ENCODE assay signal across 10 mouse cellular contexts in genomic region chr2:51141345-51141744, GRCm38 (mm10). TPM values are rescaled to one million over a fixed set of nuclear protein-coding genes. Genes with fewer than 3 reads are reported as not detected.
DNase-seq lines count a peak whose midpoint lies in the region; ATAC-seq lines count a peak whose summit lies in the region.
"Had no signal": no experiment of that assay in that cellular context is flagged by ENCODE, and none has a peak within 500 bp of the region (broad histone marks: within the 10 kb centered on the region; RNA-seq: fewer than 3 reads in every experiment).

No protein-coding gene starts in this region.

- no peaks in the 10 kb centered on the region for H3K27me3 ChIP-seq in kidney, embryonic 16.5 days (ENCODE audit: insufficient read depth, low read length)
- no peaks in the 10 kb centered on the region for H3K27me3 ChIP-seq in forebrain, embryonic 15.5 days
- H3K27me3 ChIP-seq in limb, embryonic 15.5 days = no peaks in the 10 kb centered on the region
- no peaks in the 10 kb centered on the region for H3K27me3 ChIP-seq in neural tube, embryonic 15.5 days (replicated peaks)

- peak overlapping the region; percentile 20 for H3K4me3 ChIP-seq in kidney, embryonic 16.5 days (ENCODE audit: low read length)
- peak overlapping the region; percentile 26 for H3K4me3 ChIP-seq in forebrain, embryonic 15.5 days
- peak overlapping the region; percentile 25 for H3K4me3 ChIP-seq in limb, embryonic 15.5 days
- no peak overlapping the region for H3K4me3 ChIP-seq in neural tube, embryonic 15.5 days (replicated peaks)

- peak overlapping the region; percentile 77; the same call in 1 of the 2 replicates for H3K27ac ChIP-seq in kidney, embryonic 16.5 days (ENCODE audit: low read length)
- no peak overlapping the region for H3K27ac ChIP-seq in forebrain, embryonic 15.5 days (replicated peaks)
- peak overlapping the region; percentile 67; the same call in 1 of the 2 replicates for H3K27ac ChIP-seq in limb, embryonic 15.5 days
- H3K27ac ChIP-seq in neural tube, embryonic 15.5 days (replicated peaks) = no peak overlapping the region

- WGBS in kidney, embryonic 16.5 days = 55% methylated on average over 3 of the region's 3 CpGs
- 45% methylated on average over 3 of the region's 3 CpGs for WGBS in forebrain, embryonic 15.5 days
- 35% methylated on average over 3 of the region's 3 CpGs for WGBS in limb, embryonic 15.5 days
- 59% methylated on average over 3 of the region's 3 CpGs for WGBS in neural tube, embryonic 15.5 days

- no peaks in the 10 kb centered on the region for H3K9me3 ChIP-seq in kidney, embryonic 16.5 days (ENCODE audit: low read length)
- no peaks in the 10 kb centered on the region for H3K9me3 ChIP-seq in forebrain, embryonic 15.5 days
- no peaks in the 10 kb centered on the region for H3K9me3 ChIP-seq in limb, embryonic 15.5 days
- no peaks in the 10 kb centered on the region for H3K9me3 ChIP-seq in neural tube, embryonic 15.5 days (replicated peaks)

- H3K4me1 ChIP-seq in kidney, embryonic 16.5 days (ENCODE audit: insufficient read depth, low read length) = peaks cover 89% of the 10 kb centered on the region
- peaks cover 80% of the 10 kb centered on the region for H3K4me1 ChIP-seq in forebrain, embryonic 15.5 days
- peaks cover 58% of the 10 kb centered on the region for H3K4me1 ChIP-seq in limb, embryonic 15.5 days
- peaks cover 68% of the 10 kb centered on the region for H3K4me1 ChIP-seq in neural tube, embryonic 15.5 days

- no peak for ATAC-seq in kidney, embryonic 16.5 days (ENCODE audit: low FRiP score, low TSS enrichment)
- ATAC-seq in forebrain, embryonic 15.5 days (replicated peaks) = no peak
- ATAC-seq in limb, embryonic 15.5 days (ENCODE audit: insufficient number of reproducible peaks, low FRiP score, low TSS enrichment, low read depth) = no peak
- no peak for ATAC-seq in neural tube, embryonic 15.5 days (ENCODE audit: low FRiP score)

- H3K9ac ChIP-seq in kidney, embryonic 16.5 days (replicated peaks; ENCODE audit: low read length) = peak overlapping the region; percentile 44
- H3K9ac ChIP-seq in forebrain, embryonic 15.5 days (replicated peaks) = no peak overlapping the region
- no peak overlapping the region for H3K9ac ChIP-seq in limb, embryonic 15.5 days
- H3K9ac ChIP-seq in neural tube, embryonic 15.5 days (replicated peaks) = no peak overlapping the region

- DNase-seq in kidney, adult 8-10 months = no peak
- DNase-seq in adrenal gland, adult 18-20 months (ENCODE audit: low spot score in 2 of 2) = no peak
- DNase-seq in cerebellum, adult 9-11 months = no peak
- no peak for DNase-seq in urinary bladder, adult 18-20 months (ENCODE audit: low spot score in 2 of 2)
- DNase-seq: adrenal gland, postnatal 25 days; kidney, adult 11 months had no signal

- H3K4me2 ChIP-seq in kidney, embryonic 16.5 days (replicated peaks; ENCODE audit: low read depth, low read length) = peak overlapping the region; percentile 47
- peak overlapping the region; percentile 46 for H3K4me2 ChIP-seq in forebrain, embryonic 15.5 days (replicated peaks)
- H3K4me2 ChIP-seq in limb, embryonic 15.5 days = peak overlapping the region; percentile 41
- peak overlapping the region; percentile 72 for H3K4me2 ChIP-seq in neural tube, embryonic 15.5 days

- peaks cover 8% of the 10 kb centered on the region for H3K36me3 ChIP-seq in kidney, embryonic 16.5 days (ENCODE audit: insufficient read depth, low read length)
- H3K36me3 ChIP-seq in forebrain, embryonic 15.5 days = peaks cover 4% of the 10 kb centered on the region
- peaks cover 13% of the 10 kb centered on the region for H3K36me3 ChIP-seq in limb, embryonic 15.5 days
- H3K36me3 ChIP-seq in neural tube, embryonic 15.5 days = peaks cover 8% of the 10 kb centered on the region

RNA-seq across cellular contexts. Expression of gene Rnd3, which starts 7.6 kb away (rescaled TPM):
- polyA plus RNA-seq in kidney, embryonic 16.5 days (2015; fragmentation: Nextera tagmentation; extraction: Ambion mirVana) = 42.9 and 43.7 TPM in 2 replicates
- 142 and 151 TPM in 2 replicates for polyA plus RNA-seq in forebrain, embryonic 15.5 days (2015; fragmentation: Nextera tagmentation; extraction: Ambion mirVana)
- 137 and 139 TPM in 2 replicates for polyA plus RNA-seq in limb, embryonic 15.5 days (2015; fragmentation: Nextera tagmentation; extraction: Ambion mirVana)
- polyA plus RNA-seq in neural tube, embryonic 15.5 days (2015; fragmentation: Nextera tagmentation; extraction: Ambion mirVana) = 79.0 and 84.6 TPM in 2 replicates
- total RNA-seq in adrenal gland, adult 18-20 months (2021) = 10 to 100 TPM; 33.9 to 35.3 TPM

Comparison
In these comparisons a context has a peak if more than half of its experiments do, and no peak if none do; other contexts are left out.
1. H3K27ac ChIP-seq: peak in kidney, embryonic 16.5 days (single experiment) and limb, embryonic 15.5 days (single experiment); none in forebrain, embryonic 15.5 days (single experiment) and neural tube, embryonic 15.5 days (single experiment).
2. Peak in every context shown above with its lines, with median percentiles within 50 percentile points of each other: H3K4me2 ChIP-seq.